Mouse (Mus musculus) heart, embryonic 12.5 days (tissue): ENCODE measurements around the gene Gm20388. TPM values are rescaled to one million over a fixed set of nuclear protein-coding genes. Genes with fewer than 3 reads are reported as not detected.

ENCODE experiments used
- ATAC-seq: fragments of 200-750 bp; cut with Nextera tagmentation; 2 replicates; pipeline ENCODE4 v1.8.0; 2017; ENCODE audit warnings: moderate TSS enrichment, moderate library complexity; ENCODE audit not compliant: insufficient number of reproducible peaks, low FRiP score
- H3K27ac ChIP-seq: fragments of 300-500 bp; sonication (generic); 2 replicates; pipeline ENCODE4 v1.5.1; 2016; ENCODE audit warnings: mild to moderate bottlenecking, moderate library complexity; ENCODE audit not compliant: poor library complexity, severe bottlenecking
- H3K27me3 ChIP-seq: fragments of 300-500 bp; sonication (generic); replicated peaks from 2 replicates; pipeline ENCODE4 v1.6.1; 2016; ENCODE audit warnings: mild to moderate bottlenecking, moderate library complexity
- H3K36me3 ChIP-seq: fragments of 300-500 bp; sonication (generic); 2 replicates; pipeline ENCODE4 v1.6.1; 2016; ENCODE audit warnings: mild to moderate bottlenecking, moderate library complexity
- H3K4me1 ChIP-seq: fragments of 300-500 bp; sonication (generic); replicated peaks from 2 replicates; pipeline ENCODE4 v1.6.1; 2016; ENCODE audit warnings: mild to moderate bottlenecking
- H3K4me2 ChIP-seq: fragments of 300-500 bp; sonication (generic); 2 replicates; pipeline ENCODE4 v1.6.1; 2016; ENCODE audit warnings: mild to moderate bottlenecking, moderate library complexity
- H3K4me3 ChIP-seq: fragments of 300-500 bp; sonication (generic); 2 replicates; pipeline ENCODE4 v1.5.1; 2016; ENCODE audit warnings: mild to moderate bottlenecking
- H3K9ac ChIP-seq: fragments of 300-500 bp; sonication (generic); 2 replicates; pipeline ENCODE4 v1.6.1; 2016; ENCODE audit warnings: mild to moderate bottlenecking, moderate library complexity
- H3K9me3 ChIP-seq: fragments of 300-500 bp; sonication (generic); replicated peaks from 2 replicates; pipeline ENCODE4 v1.6.1; 2016; ENCODE audit warnings: mild to moderate bottlenecking, moderate library complexity
- WGBS: fragments of 180-500 bp; shearing (Covaris S2); methylation state at CpG from one replicate; pipeline ENCODE4 v1.1.7; 2016; 5-methylcytosine and 5-hydroxymethylcytosine counted together
- polyA plus RNA-seq: library from polyadenylated mRNA; unstranded; fragments of >200 nt; fragmentation: Nextera tagmentation; extraction: Ambion mirVana; gene quantifications from 2 replicates; pipeline ENCODE4 v1.2.1, GENCODE M21; 2016

Gene Gm20388
- polyA plus RNA-seq, 1 experiment from 2014 or later = not detected

- WGBS = 45% methylated on average over 6 of the region's 6 CpGs
- Histone ChIP-seq H3K4me1 (no peaks in the 10 kb centered on the region; the same call in 1 of the 2 replicates), H3K4me3 (no peak overlapping the region), H3K36me3 (no peaks in the 10 kb centered on the region), H3K9ac (no peak overlapping the region), H3K9me3 (no peaks in the 10 kb centered on the region), H3K4me2 (no peak overlapping the region), H3K27me3 (peaks cover 84% of the 10 kb centered on the region), H3K27ac (no peak overlapping the region)
- ATAC-seq = no peak
Observed at GRCm38 (mm10) chr8:121718925-121719324, 1808.3 kb downstream of the Gm20388 start.

- Histone ChIP-seq H3K27me3 (peaks cover 77% of the 10 kb centered on the region), H3K9ac (no peak overlapping the region), H3K9me3 (no peaks in the 10 kb centered on the region), H3K27ac (no peak overlapping the region), H3K4me1 (no peaks in the 10 kb centered on the region; the same call in 1 of the 2 replicates), H3K36me3 (no peaks in the 10 kb centered on the region), H3K4me3 (no peak overlapping the region), H3K4me2 (no peak overlapping the region)
- WGBS = 55% methylated on average over 6 of the region's 6 CpGs
- ATAC-seq = no peak
Observed at GRCm38 (mm10) chr8:121721072-121721471, 1810.4 kb downstream of the Gm20388 start.

GRCm38 (mm10) chr8:121723846-121724245 lies 1813.2 kb downstream of the Gm20388 start:
- H3K27me3 ChIP-seq = peaks cover 73% of the 10 kb centered on the region
- H3K9ac ChIP-seq = no peak overlapping the region
- peaks cover 5% of the 10 kb centered on the region for H3K9me3 ChIP-seq
- H3K4me3 ChIP-seq = no peak overlapping the region
- no peaks in the 10 kb centered on the region for H3K4me1 ChIP-seq
- H3K27ac ChIP-seq = no peak overlapping the region
- H3K4me2 ChIP-seq = no peak overlapping the region
- no peak for ATAC-seq
- 71% methylated on average over 12 of the region's 12 CpGs for WGBS
- no peaks in the 10 kb centered on the region for H3K36me3 ChIP-seq

- H3K27me3 ChIP-seq = peaks cover 82% of the 10 kb centered on the region
- ATAC-seq = no peak
- H3K36me3 ChIP-seq = no peaks in the 10 kb centered on the region
- no peak overlapping the region for H3K9ac ChIP-seq
- H3K9me3 ChIP-seq = peaks cover 5% of the 10 kb centered on the region
- H3K4me1 ChIP-seq = peaks cover 17% of the 10 kb centered on the region
- H3K4me3 ChIP-seq = no peak overlapping the region
- 50% methylated on average over 3 of the region's 3 CpGs for WGBS
- no peak overlapping the region for H3K27ac ChIP-seq
- no peak overlapping the region for H3K4me2 ChIP-seq
Observed at GRCm38 (mm10) chr8:121727164-121727563, 1816.5 kb downstream of the Gm20388 start.

GRCm38 (mm10) chr8:121729323-121729722 lies 1818.7 kb downstream of the Gm20388 start, which contains the start of gene Jph3:
TSS of gene Jph3 (plus strand) at chr8:121729623.
- 11% methylated on average over 12 of the region's 12 CpGs for WGBS
- Histone ChIP-seq H3K9me3 (peaks cover 5% of the 10 kb centered on the region), H3K27ac (no peak within 1 kb of the TSS), H3K36me3 (no peaks in the 10 kb centered on the region), H3K4me2 (peak within 1 kb of the TSS; percentile 84), H3K4me1 (peaks cover 17% of the 10 kb centered on the region), H3K27me3 (peaks cover 83% of the 10 kb centered on the region), H3K4me3 (peak within 1 kb of the TSS; percentile 60), H3K9ac (no peak within 1 kb of the TSS)
- ATAC-seq = no peak

- Histone ChIP-seq H3K9ac (no peak overlapping the region), H3K4me3 (peak overlapping the region; percentile 60), H3K27ac (no peak overlapping the region), H3K36me3 (no peaks in the 10 kb centered on the region), H3K27me3 (peaks cover 85% of the 10 kb centered on the region), H3K4me2 (peak overlapping the region; percentile 84), H3K4me1 (peaks cover 17% of the 10 kb centered on the region), H3K9me3 (peaks cover 5% of the 10 kb centered on the region)
- no peak for ATAC-seq
- WGBS = 1% methylated on average over 48 of the region's 54 CpGs
Observed at GRCm38 (mm10) chr8:121729754-121730153, 1819.1 kb downstream of the Gm20388 start.

GRCm38 (mm10) chr8:121730170-121730569 lies 1819.5 kb downstream of the Gm20388 start:
- Histone ChIP-seq H3K36me3 (no peaks in the 10 kb centered on the region), H3K9ac (no peak overlapping the region), H3K27me3 (peaks cover 86% of the 10 kb centered on the region), H3K4me1 (peaks cover 17% of the 10 kb centered on the region), H3K4me3 (peak overlapping the region; percentile 60), H3K27ac (no peak overlapping the region), H3K4me2 (peak overlapping the region; percentile 84), H3K9me3 (peaks cover 5% of the 10 kb centered on the region)
- ATAC-seq = no peak
- WGBS = 8% methylated on average over 60 of the region's 60 CpGs

GRCm38 (mm10) chr8:121730646-121731045 lies 1820.0 kb downstream of the Gm20388 start:
- Histone ChIP-seq H3K4me2 (peak overlapping the region; percentile 84), H3K9ac (no peak overlapping the region), H3K27me3 (peaks cover 85% of the 10 kb centered on the region), H3K4me3 (peak overlapping the region; percentile 60), H3K36me3 (no peaks in the 10 kb centered on the region), H3K9me3 (peaks cover 5% of the 10 kb centered on the region), H3K4me1 (peaks cover 17% of the 10 kb centered on the region), H3K27ac (no peak overlapping the region)
- WGBS = 2% methylated on average over 37 of the region's 37 CpGs
- ATAC-seq = no peak

- no peak overlapping the region for H3K9ac ChIP-seq
- no peak for ATAC-seq
- H3K27ac ChIP-seq = no peak overlapping the region
- H3K4me3 ChIP-seq = peak overlapping the region; percentile 60
- H3K36me3 ChIP-seq = no peaks in the 10 kb centered on the region
- peaks cover 81% of the 10 kb centered on the region for H3K27me3 ChIP-seq
- peaks cover 5% of the 10 kb centered on the region for H3K9me3 ChIP-seq
- peak overlapping the region; percentile 84 for H3K4me2 ChIP-seq
- peaks cover 17% of the 10 kb centered on the region for H3K4me1 ChIP-seq
- 4% methylated on average over 10 of the region's 11 CpGs for WGBS
Observed at GRCm38 (mm10) chr8:121731060-121731459, 1820.4 kb downstream of the Gm20388 start.

GRCm38 (mm10) chr8:121731471-121732333 lies 1821.1 kb downstream of the Gm20388 start:
- Histone ChIP-seq H3K4me1 (peaks cover 17% of the 10 kb centered on the region), H3K4me3 (no peak overlapping the region), H3K27ac (no peak overlapping the region), H3K36me3 (no peaks in the 10 kb centered on the region), H3K9ac (no peak overlapping the region), H3K9me3 (peaks cover 5% of the 10 kb centered on the region), H3K27me3 (peaks cover 83% of the 10 kb centered on the region), H3K4me2 (no peak overlapping the region)
- 11% methylated on average over 26 of the region's 26 CpGs for WGBS
- no peak for ATAC-seq

- no peak overlapping the region for H3K27ac ChIP-seq
- H3K27me3 ChIP-seq = peaks cover 87% of the 10 kb centered on the region
- peaks cover 17% of the 10 kb centered on the region for H3K4me1 ChIP-seq
- H3K4me2 ChIP-seq = no peak overlapping the region
- no peak overlapping the region for H3K9ac ChIP-seq
- H3K4me3 ChIP-seq = no peak overlapping the region
- ATAC-seq = no peak
- peaks cover 3% of the 10 kb centered on the region for H3K9me3 ChIP-seq
- 56% methylated on average over 4 of the region's 4 CpGs for WGBS
- H3K36me3 ChIP-seq = no peaks in the 10 kb centered on the region
Observed at GRCm38 (mm10) chr8:121732334-121732665, 1821.7 kb downstream of the Gm20388 start.
